Mouse (Mus musculus) adrenal gland, postnatal 14 days (tissue): ENCODE measurements around the gene Prkar1b. TPM values are rescaled to one million over a fixed set of nuclear protein-coding genes. Genes with fewer than 3 reads are reported as not detected.
A peak's percentile ranks its signal among the peaks of the same experiment; 100 is the strongest.

Experiments
- DNase-seq: peaks from one replicate; pipeline ENCODE4 v3.0.0; 2021; ENCODE audit warnings: mixed read lengths
- total RNA-seq: library from RNA; stranded (reverse); gene quantifications from 2 replicates; pipeline ENCODE4 v1.2.3, GENCODE M21; 2021

The Prkar1b gene
- total RNA-seq, 1 experiment from 2014 or later, result 16.4 TPM

- DNase-seq, result no peak
Measured at GRCm38 (mm10) chr5:139061680-139062079, 88.1 kb downstream of the Prkar1b start.

GRCm38 (mm10) chr5:139060460-139061051, 89.2 kb downstream of the Prkar1b start:
- DNase-seq, result no peak

GRCm38 (mm10) chr5:139053176-139053575, 96.6 kb downstream of the Prkar1b start:
- no peak for DNase-seq

GRCm38 (mm10) chr5:139051276-139051675, 98.5 kb downstream of the Prkar1b start:
- DNase-seq, result no peak

GRCm38 (mm10) chr5:139049367-139049766, 100.4 kb downstream of the Prkar1b start:
- no peak for DNase-seq

GRCm38 (mm10) chr5:139047171-139047570, 102.6 kb downstream of the Prkar1b start:
- peak; percentile 27 for DNase-seq

- DNase-seq, result no peak
Measured at GRCm38 (mm10) chr5:139046636-139047035, 103.2 kb downstream of the Prkar1b start.

GRCm38 (mm10) chr5:139043546-139043945, 106.3 kb downstream of the Prkar1b start:
- DNase-seq, result no peak

GRCm38 (mm10) chr5:139042299-139042698, 107.5 kb downstream of the Prkar1b start:
- DNase-seq, result no peak

- DNase-seq, result no peak
Measured at GRCm38 (mm10) chr5:139035171-139035570, 114.6 kb downstream of the Prkar1b start.

- DNase-seq, result no peak
Measured at GRCm38 (mm10) chr5:139034746-139035145, 115.1 kb downstream of the Prkar1b start.

GRCm38 (mm10) chr5:139033406-139034317, 116.1 kb downstream of the Prkar1b start:
- DNase-seq, result peak; percentile 70

- no peak for DNase-seq
Measured at GRCm38 (mm10) chr5:139027603-139028002, 122.2 kb downstream of the Prkar1b start.

- no peak for DNase-seq
Measured at GRCm38 (mm10) chr5:139024351-139025105, 125.3 kb downstream of the Prkar1b start.

- DNase-seq, result no peak
Measured at GRCm38 (mm10) chr5:139020595-139020994, 129.2 kb downstream of the Prkar1b start.

- peak; percentile 89 for DNase-seq
Measured at GRCm38 (mm10) chr5:139017371-139018124, 132.3 kb downstream of the Prkar1b start.

- peak; percentile 95 for DNase-seq
Measured at GRCm38 (mm10) chr5:139015097-139015496, 134.7 kb downstream of the Prkar1b start.

- peak; percentile 40 for DNase-seq
Measured at GRCm38 (mm10) chr5:139010649-139011048, 139.2 kb downstream of the Prkar1b start.

- DNase-seq, result no peak
Measured at GRCm38 (mm10) chr5:139007141-139007775, 142.5 kb downstream of the Prkar1b start.

GRCm38 (mm10) chr5:139004588-139004987, 145.2 kb downstream of the Prkar1b start:
- no peak for DNase-seq

GRCm38 (mm10) chr5:138999716-139000115, 150.1 kb downstream of the Prkar1b start:
- no peak for DNase-seq
